Mouse (Mus musculus): ENCODE measurements around the gene Sez6.

DNA sequence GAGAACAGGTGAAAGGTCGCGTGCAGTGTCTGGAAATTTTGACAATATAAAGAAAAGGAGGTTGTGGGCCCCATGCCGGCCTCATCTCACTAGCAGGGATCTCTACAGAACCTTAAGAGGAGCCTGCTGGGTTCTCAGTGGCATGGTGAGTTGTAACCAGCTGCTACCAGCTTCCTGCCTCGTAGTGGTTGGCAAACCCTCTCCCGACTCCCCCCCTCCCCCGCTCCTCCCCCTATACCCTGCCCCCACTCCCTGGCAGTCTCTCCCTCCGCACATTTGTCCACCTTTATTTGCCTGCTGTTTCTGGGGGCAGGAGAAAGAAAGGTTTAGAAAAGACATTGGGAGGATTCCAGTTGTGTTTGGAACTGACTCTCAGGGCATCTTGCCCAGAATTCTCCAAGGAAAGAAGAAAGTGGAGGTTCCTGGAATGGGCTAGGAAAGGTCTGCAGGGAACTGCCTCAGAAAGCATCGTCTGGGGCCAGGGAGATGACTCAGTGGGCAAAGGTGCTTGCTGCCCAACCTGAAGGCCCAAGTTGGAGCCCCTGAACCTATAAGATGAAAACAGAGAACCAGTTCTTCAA, 28.7 kb upstream of the Sez6 start:
- no peak for TF ChIP-seq CTCF (IDR thresholded peaks at IDR 0.05; ENCODE audit: borderline replicate concordance, control insufficient read depth, extremely low read depth, insufficient read depth, low read length, poor library complexity)
- no peak for TF ChIP-seq POLR2A (IDR thresholded peaks at IDR 0.05; ENCODE audit: control insufficient read depth, extremely low read depth, insufficient read depth, low read length, poor library complexity)

Measured in thymus, adult 2 months (tissue).